Mouse (Mus musculus) CH12.LX (cell line): ENCODE measurements at regions not wholly inside any gene's neighbourhood (a gene's known extent, or its start where the extent isn't known, plus 50 kb on each side); places are given as distances from the start of the nearest gene placed in this dataset.

Experiments used
- DNase-seq: peaks from one replicate; pipeline ENCODE4 v3.0.0-alpha.2; 2013; ENCODE audit errors: extremely low read depth
- H3K27ac ChIP-seq: 2 replicates; pipeline ENCODE4 v1.5.1; 2012; ENCODE audit warnings: low read depth, mild to moderate bottlenecking, control low read depth, moderate library complexity; ENCODE audit not compliant: insufficient read depth
- H3K27me3 ChIP-seq: replicated peaks from 2 replicates; pipeline ENCODE3; 2012; ENCODE audit warnings: inconsistent platforms
- H3K36me3 ChIP-seq, 2 experiments: replicated peaks in 1 of 2; 2 replicates each; pipeline versions ENCODE3 to v1.6.1; 2012; ENCODE audit warnings: inconsistent platforms in 1 of 2, low read length in 1 of 2, mild to moderate bottlenecking in 1 of 2, mixed read lengths in 1 of 2, moderate library complexity in 1 of 2; ENCODE audit not compliant: control insufficient read depth in 1 of 2, insufficient read depth in 1 of 2
- H3K4me1 ChIP-seq, 2 experiments: 2 replicates each; pipeline ENCODE4 v1.6.1; 2012; ENCODE audit warnings: inconsistent platforms in 1 of 2, moderate library complexity in 1 of 2; ENCODE audit not compliant: insufficient read depth in 2 of 2, control insufficient read depth in 1 of 2
- H3K4me2 ChIP-seq: 2 replicates; pipeline ENCODE4 v1.6.1; 2012; ENCODE audit warnings: low read depth, mild to moderate bottlenecking, control low read depth; ENCODE audit not compliant: poor library complexity, insufficient read depth, severe bottlenecking
- H3K4me3 ChIP-seq, 3 experiments: fragments of 150-350 bp in 1 of 3; sonication (generic) in 1 of 3; replicated peaks in 1 of 3; 2 replicates each; pipeline versions ENCODE3 to v1.5.1; 2011 to 2012; ENCODE audit warnings: low read depth in 2 of 3, low read length in 2 of 3, mild to moderate bottlenecking in 2 of 3, moderate library complexity in 2 of 3, control low read depth in 1 of 3, improper control_type of control experiment in 1 of 3, inconsistent platforms in 1 of 3, mixed read lengths in 1 of 3; ENCODE audit not compliant: poor library complexity in 1 of 3
- H3K79me2 ChIP-seq: replicated peaks from 2 replicates; pipeline ENCODE4 v1.6.1; 2012; ENCODE audit warnings: mild to moderate bottlenecking, moderate library complexity; ENCODE audit not compliant: control insufficient read depth, poor library complexity, insufficient read depth, severe bottlenecking; ENCODE audit errors: extremely low read depth
- H3K9ac ChIP-seq: 2 replicates; pipeline ENCODE4 v1.6.1; 2012; ENCODE audit warnings: low read depth, mild to moderate bottlenecking, control low read depth, moderate library complexity; ENCODE audit not compliant: insufficient read depth
- H3K9me3 ChIP-seq: replicated peaks from 2 replicates; pipeline ENCODE3; 2012; ENCODE audit warnings: low read length, inconsistent platforms, mixed read lengths
- CHD1 ChIP-seq: IDR thresholded peaks from 2 replicates; pipeline ENCODE4 v1.6.1; 2012; ENCODE audit warnings: low read depth, low read length, improper control_type of control experiment, inconsistent platforms
- ELF1 ChIP-seq: IDR thresholded peaks from 2 replicates; pipeline ENCODE4 v1.6.1; 2014; ENCODE audit warnings: low read depth, mild to moderate bottlenecking, inconsistent platforms, low read length, improper control_type of control experiment
- EP300 ChIP-seq: IDR thresholded peaks from 2 replicates; pipeline ENCODE4 v1.6.1; 2011; ENCODE audit warnings: low read length, improper control_type of control experiment
- HCFC1 ChIP-seq: IDR thresholded peaks from 2 replicates; pipeline ENCODE4 v1.6.1; 2012; ENCODE audit warnings: low read depth, mild to moderate bottlenecking, inconsistent platforms, low read length, improper control_type of control experiment
- IRF4 ChIP-seq: IDR thresholded peaks from 2 replicates; pipeline ENCODE4 v1.6.1; 2014; ENCODE audit warnings: low read depth, mild to moderate bottlenecking, inconsistent platforms, low read length, improper control_type of control experiment
- JUND ChIP-seq: conservative IDR thresholded peaks from 2 replicates; pipeline ENCODE4 v1.6.1; 2011; ENCODE audit warnings: low read depth, low read length, improper control_type of control experiment
- MAX ChIP-seq: IDR thresholded peaks from 2 replicates; pipeline ENCODE4 v1.6.1; 2011; ENCODE audit warnings: low read length, improper control_type of control experiment
- MEF2A ChIP-seq: IDR thresholded peaks from 2 replicates; pipeline ENCODE4 v1.6.1; 2014; ENCODE audit warnings: low read depth, mild to moderate bottlenecking, inconsistent platforms, low read length, improper control_type of control experiment, borderline replicate concordance
- MXI1 ChIP-seq: IDR thresholded peaks from 2 replicates; pipeline ENCODE4 v1.6.1; 2011; ENCODE audit warnings: mild to moderate bottlenecking, low read depth, low read length, improper control_type of control experiment
- NRF1 ChIP-seq: IDR thresholded peaks from 2 replicates; pipeline ENCODE4 v1.6.1; 2014; ENCODE audit warnings: low read depth, mild to moderate bottlenecking, inconsistent platforms, low read length, improper control_type of control experiment, moderate library complexity
- PAX5 ChIP-seq: IDR thresholded peaks from 2 replicates; pipeline ENCODE4 v1.6.1; 2012; ENCODE audit warnings: low read length, inconsistent platforms, mixed read lengths
- POLR2A ChIP-seq: IDR thresholded peaks from 2 replicates; pipeline ENCODE4 v1.6.1; 2011; ENCODE audit warnings: low read depth, mild to moderate bottlenecking, improper control_type of control experiment, low read length
- RCOR1 ChIP-seq: conservative IDR thresholded peaks from 2 replicates; pipeline ENCODE4 v1.6.1; 2012; ENCODE audit warnings: low read depth, mild to moderate bottlenecking, inconsistent platforms, low read length, improper control_type of control experiment
- SIN3A ChIP-seq: IDR thresholded peaks from 2 replicates; pipeline ENCODE4 v1.6.1; 2012; ENCODE audit warnings: low read length, improper control_type of control experiment, inconsistent platforms
- UBTF ChIP-seq: IDR thresholded peaks from 2 replicates; pipeline ENCODE4 v1.6.1; 2012; ENCODE audit warnings: low read depth, mild to moderate bottlenecking, inconsistent platforms, low read length, improper control_type of control experiment, moderate library complexity
- USF1 ChIP-seq: IDR thresholded peaks from 2 replicates; pipeline ENCODE4 v1.6.1; 2014; ENCODE audit warnings: low read depth, mild to moderate bottlenecking, inconsistent platforms, low read length, improper control_type of control experiment
- ZC3H11A ChIP-seq: IDR thresholded peaks from 2 replicates; pipeline ENCODE4 v1.6.1; 2012; ENCODE audit warnings: low read depth, mild to moderate bottlenecking, inconsistent platforms, low read length, improper control_type of control experiment
- ZMIZ1 ChIP-seq: IDR thresholded peaks from 2 replicates; pipeline ENCODE4 v1.6.1; 2012; ENCODE audit warnings: low read depth, mild to moderate bottlenecking, inconsistent platforms, low read length, improper control_type of control experiment
- ZNF384 ChIP-seq: IDR thresholded peaks from 2 replicates; pipeline ENCODE4 v1.6.1; 2012; ENCODE audit warnings: low read depth, low read length, improper control_type of control experiment, inconsistent platforms
- dilution Hi-C: fragments of 300-500 bp; cut with MboI; formaldehyde crosslinking; loops from 2 replicates; pipeline ENCODE4 v1.14.3; 2020; ENCODE audit warnings: low sequenced_read_pairs; ENCODE audit not compliant: extremely low pct_unique_long_range_greater_than_20kb, extremely low pct_ligation_motif_present
- in situ Hi-C: fragments of 300-500 bp; cut with MboI; formaldehyde crosslinking; loops from 3 replicates; pipeline ENCODE4 v1.14.3; 2019; ENCODE audit warnings: low sequenced_read_pairs, low pct_ligation_motif_present, low pct_unique_long_range_greater_than_20kb, mixed read lengths

DNA sequence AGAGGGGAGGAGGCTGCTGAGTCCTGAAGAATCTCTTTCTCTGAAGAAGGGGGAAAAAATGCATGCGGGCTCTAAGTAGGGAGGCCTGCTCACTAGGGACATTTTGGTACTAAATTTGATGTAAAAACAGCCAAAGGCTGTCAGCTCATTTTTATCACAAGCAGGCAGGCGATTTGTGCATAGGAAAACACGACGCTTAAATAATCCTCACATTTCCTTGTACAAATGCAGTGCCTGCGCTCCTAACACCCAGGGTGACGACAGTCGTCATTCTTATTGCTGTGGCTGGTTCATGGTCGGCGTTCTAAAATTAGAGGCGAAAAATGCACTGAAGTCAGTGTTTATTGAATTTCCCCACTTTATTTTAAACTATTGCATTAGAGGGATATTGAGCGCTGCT lies 650.6 kb downstream of the Pdcd6ip start:
- dilution Hi-C loops: no loop called here
- in situ Hi-C loops: no loop called here
- no peaks in the 10 kb centered on the region for H3K27me3 ChIP-seq
- H3K9me3 ChIP-seq: peaks cover 48% of the 10 kb centered on the region
- H3K4me2 ChIP-seq: no peak overlapping the region
- no peak overlapping the region for H3K27ac ChIP-seq
- TF ChIP-seq MXI1: no peak
- no peak for TF ChIP-seq ELF1
- no peak for TF ChIP-seq IRF4
- no peak for TF ChIP-seq JUND
- no peak for TF ChIP-seq MAX
- TF ChIP-seq USF1: no peak
- TF ChIP-seq EP300: no peak
- TF ChIP-seq PAX5: no peak
- no peak for TF ChIP-seq HCFC1
- TF ChIP-seq, all 38 proteins: peak for 0
- DNase-seq: no peak
- no peaks in the 10 kb centered on the region for H3K4me1 ChIP-seq
- H3K79me2 ChIP-seq: no peaks in the 10 kb centered on the region
- no peak overlapping the region for H3K4me3 ChIP-seq
- H3K9ac ChIP-seq: no peak overlapping the region
- H3K36me3 ChIP-seq: no peaks in the 10 kb centered on the region

DNA sequence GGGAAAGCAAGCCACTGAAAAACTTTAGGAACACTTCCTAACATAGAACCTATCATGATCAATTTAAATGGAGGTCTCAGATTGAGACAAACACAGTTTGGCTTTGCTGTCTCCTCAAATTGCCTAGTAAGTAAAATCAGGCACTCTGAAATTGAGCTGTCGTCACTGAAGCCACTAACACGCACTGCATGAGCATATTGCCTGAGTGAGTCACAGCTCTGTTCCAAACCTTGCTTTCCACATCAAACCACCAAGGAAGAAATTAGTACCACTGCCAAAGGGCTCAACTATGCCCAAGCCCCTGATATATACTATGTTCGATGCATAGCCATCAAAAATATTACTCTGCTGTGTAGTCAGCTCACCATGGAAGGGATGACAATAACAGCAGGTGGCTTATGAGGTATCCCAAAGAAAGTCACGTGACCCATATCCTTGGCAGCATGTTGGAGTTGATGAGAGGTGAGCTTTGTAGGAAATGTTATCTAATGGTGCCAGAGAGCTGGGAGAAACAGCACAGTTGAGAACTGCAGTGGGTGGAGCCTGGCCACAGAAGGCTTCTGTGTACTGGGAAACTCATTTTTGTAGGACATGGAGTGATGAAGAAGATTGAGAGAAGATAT lies 663.4 kb downstream of the Pdcd6ip start:
- dilution Hi-C loops: no loop called here
- Histone ChIP-seq H3K4me1 (no peaks in the 10 kb centered on the region), H3K4me2 (no peak overlapping the region), H3K9ac (no peak overlapping the region), H3K27me3 (no peaks in the 10 kb centered on the region), H3K4me3 (no peak overlapping the region), H3K9me3 (peaks cover 39% of the 10 kb centered on the region), H3K36me3 (no peaks in the 10 kb centered on the region), H3K79me2 (no peaks in the 10 kb centered on the region), H3K27ac (no peak overlapping the region)
- TF ChIP-seq POLR2A (no peak), ZNF384 (no peak)
- in situ Hi-C loops: no loop called here
- no peak for DNase-seq

DNA sequence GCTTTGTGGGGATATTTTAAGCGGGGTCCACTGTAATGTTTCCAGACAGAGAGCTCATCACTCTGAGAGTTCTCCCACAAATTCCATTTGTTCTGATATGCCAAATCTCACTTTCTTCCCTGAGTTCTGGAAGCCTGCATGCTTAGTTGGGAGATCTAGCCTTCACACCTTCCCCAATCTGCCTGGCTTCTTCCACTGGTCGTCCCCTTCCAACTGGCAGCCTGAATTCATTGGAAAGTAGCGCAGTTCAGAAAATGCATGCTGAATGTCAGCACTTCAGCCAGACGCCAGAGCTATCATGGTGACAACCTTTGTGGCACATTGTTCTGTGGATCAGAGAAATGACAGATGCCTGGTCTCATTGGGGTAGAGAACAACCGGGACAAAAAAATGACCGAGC lies 667.2 kb downstream of the Pdcd6ip start:
- no peak overlapping the region for H3K4me2 ChIP-seq
- H3K27ac ChIP-seq: no peak overlapping the region
- H3K27me3 ChIP-seq: no peaks in the 10 kb centered on the region
- TF ChIP-seq MAX: no peak
- no peak for TF ChIP-seq NRF1
- no peak for TF ChIP-seq CHD1
- no peak for TF ChIP-seq SIN3A
- no peak for TF ChIP-seq ZMIZ1
- no peak for TF ChIP-seq RCOR1
- TF ChIP-seq UBTF: no peak
- TF ChIP-seq MEF2A: no peak
- no peak for TF ChIP-seq ZC3H11A
- TF ChIP-seq ELF1: no peak
- no peak overlapping the region for H3K4me3 ChIP-seq
- H3K79me2 ChIP-seq: no peaks in the 10 kb centered on the region
- dilution Hi-C loops (no loop called here), in situ Hi-C loops (no loop called here)
- no peaks in the 10 kb centered on the region for H3K36me3 ChIP-seq
- DNase-seq: no peak
- H3K9me3 ChIP-seq: peaks cover 63% of the 10 kb centered on the region
- H3K4me1 ChIP-seq: no peaks in the 10 kb centered on the region
- H3K9ac ChIP-seq: no peak overlapping the region
